Mouse (Mus musculus) liver, postnatal 0 days (tissue): ENCODE data around the gene A830031A19Rik.

Experiments used
- CTCF ChIP-seq: sonication (generic); IDR thresholded peaks from 2 replicates; pipeline ENCODE4 v1.5.1; 2016; ENCODE audit warnings: antibody characterized with exemption, low read depth
- EP300 ChIP-seq: IDR thresholded peaks from 2 replicates; pipeline ENCODE4 v1.6.1; 2016; ENCODE audit warnings: antibody characterized with exemption, low read depth, mild to moderate bottlenecking

DNA sequence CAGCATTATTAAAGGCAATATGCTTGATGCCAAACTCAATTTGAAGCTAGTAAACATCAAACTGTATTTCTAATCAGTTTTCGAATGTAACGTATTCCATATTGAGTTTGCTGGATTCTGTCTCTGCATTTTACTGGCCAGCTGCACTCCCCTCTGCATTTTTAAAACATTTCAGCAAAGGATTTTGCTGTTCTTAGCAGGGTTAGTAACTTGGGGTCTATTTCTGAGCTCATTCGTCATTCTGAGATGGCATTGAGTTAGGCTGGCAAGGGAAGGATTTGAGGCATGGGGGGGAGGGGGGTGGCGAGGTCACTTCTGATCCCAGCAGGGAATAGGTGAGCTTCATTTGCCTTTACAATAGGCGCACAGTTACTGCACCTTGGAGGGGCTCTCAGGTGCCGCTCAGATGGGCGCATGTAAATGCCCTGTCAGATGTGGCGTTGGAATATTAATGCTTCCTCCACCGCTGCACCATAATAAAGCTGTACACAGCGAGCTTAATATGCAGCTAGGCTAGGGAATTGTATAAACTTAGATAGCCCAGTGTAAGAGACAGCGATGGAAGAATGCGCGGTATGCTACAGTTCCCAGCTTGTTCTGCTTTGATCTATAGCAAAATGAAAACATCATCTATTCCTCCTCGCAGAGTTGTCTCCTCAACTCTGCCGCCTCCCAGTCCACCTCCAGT is 16.7 kb upstream of the A830031A19Rik start:
- TF ChIP-seq CTCF (no peak), EP300 (no peak)
